ENCODE assay signal across 8 mouse cellular contexts in genomic region chr6:4746036-4746695, GRCm38 (mm10). TPM values are rescaled to one million over a fixed set of nuclear protein-coding genes. Genes with fewer than 3 reads are reported as not detected.
DNase-seq lines count a peak whose midpoint lies in the region; ATAC-seq and TF ChIP-seq lines count a peak whose summit lies in the region.

No protein-coding gene starts in this region.

- H3K27me3 ChIP-seq in megakaryocyte, embryonic 14.5 days (replicated peaks), result no peaks in the 10 kb centered on the region
- no peaks in the 10 kb centered on the region for H3K27me3 ChIP-seq in lung, embryonic 16.5 days (ENCODE audit: control insufficient read depth, insufficient read depth, low read depth, low read length)
- H3K27me3 ChIP-seq in testis, adult 2 months (ENCODE audit: control insufficient read depth, insufficient read depth, low read length), result no peaks in the 10 kb centered on the region

- peak overlapping the region; percentile 61 for H3K4me2 ChIP-seq in lung, embryonic 16.5 days (ENCODE audit: low read depth, low read length)

- H3K36me3 ChIP-seq in megakaryocyte, embryonic 14.5 days (replicated peaks; ENCODE audit: low read length), result no peaks in the 10 kb centered on the region
- no peaks in the 10 kb centered on the region for H3K36me3 ChIP-seq in lung, embryonic 16.5 days (ENCODE audit: control insufficient read depth, insufficient read depth, low read length)
- H3K36me3 ChIP-seq in testis, adult 2 months (ENCODE audit: control insufficient read depth, insufficient read depth, low read length), result no peaks in the 10 kb centered on the region

- ATAC-seq in megakaryocyte, adult 5-6 weeks (ENCODE audit: poor library complexity, severe bottlenecking), result no peak
- no peak for ATAC-seq in lung, embryonic 16.5 days (ENCODE audit: low read depth)

- H3K9me3 ChIP-seq in megakaryocyte, embryonic 14.5 days, result peaks cover 22% of the 10 kb centered on the region
- H3K9me3 ChIP-seq in lung, embryonic 16.5 days (ENCODE audit: control insufficient read depth, low read length), result peaks cover 24% of the 10 kb centered on the region

- peaks cover 8% of the 10 kb centered on the region for H3K4me1 ChIP-seq in megakaryocyte, embryonic 14.5 days
- H3K4me1 ChIP-seq in lung, embryonic 16.5 days (replicated peaks; ENCODE audit: control insufficient read depth, insufficient read depth, low read length), result peaks cover 3% of the 10 kb centered on the region; the same call in 1 of the 2 replicates
- H3K4me1 ChIP-seq in testis, adult 2 months (ENCODE audit: control insufficient read depth, insufficient read depth, low read length), result peaks cover 18% of the 10 kb centered on the region

- H3K27ac ChIP-seq in lung, embryonic 16.5 days (ENCODE audit: low read length), result peak overlapping the region; percentile 63
- H3K27ac ChIP-seq in testis, adult 2 months (ENCODE audit: control insufficient read depth, insufficient read depth, low read depth, low read length), result no peak overlapping the region

- WGBS in lung, embryonic 16.5 days, result 50% methylated on average over 22 of the region's 22 CpGs

- peak overlapping the region; percentile 73 for H3K9ac ChIP-seq in lung, embryonic 16.5 days (ENCODE audit: low read length)

- DNase-seq in embryo, embryonic 10.5 days (ENCODE audit: low spot score), result peak; percentile 74
- peak; percentile 49 for DNase-seq in heart, postnatal 4 days
- DNase-seq in layer of hippocampus, adult 11-12 months (ENCODE audit: low spot score), result no peak
- no peak for DNase-seq in layer of hippocampus, adult 8-10 months (ENCODE audit: low spot score in 2 of 2)

- peak overlapping the region; percentile 95 for H3K4me3 ChIP-seq in megakaryocyte, embryonic 14.5 days (replicated peaks)
- H3K4me3 ChIP-seq in lung, embryonic 16.5 days (ENCODE audit: low read length), result peak overlapping the region; percentile 59
- H3K4me3 ChIP-seq in testis, adult 2 months (ENCODE audit: control insufficient read depth, low read depth, low read length), result peak overlapping the region; percentile 81

- no peak for TF ChIP-seq CTCF in testis, adult 2 months (IDR thresholded peaks at IDR 0.05; ENCODE audit: control insufficient read depth, insufficient read depth, insufficient replicate concordance, low read depth, low read length)

- no peak for TF ChIP-seq POLR2A in testis, adult 2 months (IDR thresholded peaks at IDR 0.05; ENCODE audit: control insufficient read depth, low read depth, low read length)

RNA-seq across cellular contexts. Expression of gene Sgce, which starts 0.8 kb away (rescaled TPM):
- 4.5 and 5.3 TPM in 2 replicates for polyA plus RNA-seq in megakaryocyte, embryonic 14.5 days (2012; ENCODE audit: insufficient read depth, low replicate concordance)
- 0.21 TPM in 1 of 2 replicates, not detected in the other for total RNA-seq in megakaryocyte, adult 5-6 weeks (2015)
- total RNA-seq in megakaryocyte, adult 5-6 weeks (2017), result 0.49 TPM in 1 of 2 replicates, not detected in the other
- total RNA-seq in heart, postnatal 4 days (2021), result 10 to 100 TPM; 45.5 to 48.0 TPM
- 75.6 and 78.0 TPM in 2 replicates for polyA plus RNA-seq in lung, embryonic 16.5 days (2015; fragmentation: Nextera tagmentation; extraction: Ambion mirVana)
- 4.8 and 5.4 TPM in 2 replicates for polyA plus RNA-seq in testis, adult 2 months (2012; rRNA removed)
- total RNA-seq in layer of hippocampus, adult 8-10 months (2022), result 10 to 100 TPM; 32.6 to 41.1 (median 36.9) TPM

RNA-seq across cellular contexts. Expression of gene Peg10, which starts 0.9 kb away (rescaled TPM):
- 1.6 and 11.0 TPM in 2 replicates for polyA plus RNA-seq in megakaryocyte, embryonic 14.5 days (2012; ENCODE audit: insufficient read depth, low replicate concordance)
- not detected in 2 replicates for total RNA-seq in megakaryocyte, adult 5-6 weeks (2015)
- total RNA-seq in megakaryocyte, adult 5-6 weeks (2017), result not detected in 2 replicates
- total RNA-seq in heart, postnatal 4 days (2021), result 10 to 100 TPM in 1 of 2 experiments, 1 to 10 TPM in 1; 9.1 to 10.3 TPM
- 1.6 and 1.9 TPM in 2 replicates for polyA plus RNA-seq in lung, embryonic 16.5 days (2015; fragmentation: Nextera tagmentation; extraction: Ambion mirVana)
- polyA plus RNA-seq in testis, adult 2 months (2012; rRNA removed), result 11.8 and 23.0 TPM in 2 replicates
- 10 to 100 TPM in 3 of 4 experiments, 1 to 10 TPM in 1; 9.6 to 12.3 (median 10.8) TPM for total RNA-seq in layer of hippocampus, adult 8-10 months (2022)

Comparison
In these comparisons a context has a peak if more than half of its experiments do, and no peak if none do; other contexts are left out.
1. DNase-seq: peak in embryo, embryonic 10.5 days (single experiment) and heart, postnatal 4 days (single experiment); none in layer of hippocampus, adult 11-12 months (single experiment) and layer of hippocampus, adult 8-10 months (0 of 2).
2. RNA of gene Sgce, which starts 0.8 kb away (total RNA-seq): 45.5 to 48.0 TPM in heart, postnatal 4 days and 32.6 to 41.1 TPM in layer of hippocampus, adult 8-10 months; 0.21 to 0.49 TPM in megakaryocyte, adult 5-6 weeks; every median in the first group is over 10 times any median in the second.
3. RNA of gene Peg10, which starts 0.9 kb away (total RNA-seq): 9.6 to 12.3 TPM in layer of hippocampus, adult 8-10 months and 9.1 to 10.3 TPM in heart, postnatal 4 days; not detected in megakaryocyte, adult 5-6 weeks; every median in the first group is over 10 times any median in the second.
4. Peak in every context shown above with its lines, with median percentiles within 50 percentile points of each other: H3K4me3 ChIP-seq.